Mouse (Mus musculus): ENCODE measurements at regions not wholly inside any gene's neighbourhood (a gene's known extent, or its start where the extent isn't known, plus 50 kb on each side); places are given as distances from the start of the nearest gene placed in this dataset.
A peak's percentile ranks its signal among the peaks of the same experiment; 100 is the strongest.

DNA sequence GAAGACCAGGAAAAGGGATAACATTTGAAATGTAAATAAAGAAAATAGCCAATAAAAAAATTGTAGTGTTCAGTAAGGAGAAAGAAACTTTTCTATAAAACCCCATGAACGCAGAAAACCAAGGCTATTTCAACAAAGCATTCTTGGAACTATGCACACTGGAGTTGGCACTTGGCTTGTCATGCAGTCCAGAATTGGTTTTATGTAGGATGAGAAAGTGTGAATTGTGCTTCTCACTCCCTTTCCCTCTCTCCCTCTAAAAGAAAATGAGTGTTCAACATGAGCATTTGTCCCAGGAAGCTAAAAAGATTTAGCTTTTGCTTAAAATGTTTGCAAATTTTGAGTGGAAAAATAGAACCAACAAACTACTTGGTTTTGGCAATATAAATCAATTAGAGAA lies 841.6 kb upstream of the Adam24 start:
- ATAC-seq (ENCODE audit: insufficient read depth) (no peak), DNase-seq (no peak)
- Histone ChIP-seq H3K4me1 (ENCODE audit: insufficient read depth) (no peaks in the 10 kb centered on the region), H3K9me3 (ENCODE audit: low read depth, low read length) (no peaks in the 10 kb centered on the region), H3K9ac (no peak overlapping the region), H3K27me3 (ENCODE audit: insufficient read depth, low read length) (no peaks in the 10 kb centered on the region), H3K36me3 (ENCODE audit: insufficient read depth) (no peaks in the 10 kb centered on the region), H3K4me3 (ENCODE audit: low read depth, low read length) (no peak overlapping the region), H3K4me2 (no peak overlapping the region), H3K27ac (ENCODE audit: low read depth) (no peak overlapping the region)
- TF ChIP-seq CTCF (IDR thresholded peaks at IDR 0.05; ENCODE audit: low read depth), result no peak
- 81% methylated on average over 1 of the region's 1 CpGs for WGBS

DNA sequence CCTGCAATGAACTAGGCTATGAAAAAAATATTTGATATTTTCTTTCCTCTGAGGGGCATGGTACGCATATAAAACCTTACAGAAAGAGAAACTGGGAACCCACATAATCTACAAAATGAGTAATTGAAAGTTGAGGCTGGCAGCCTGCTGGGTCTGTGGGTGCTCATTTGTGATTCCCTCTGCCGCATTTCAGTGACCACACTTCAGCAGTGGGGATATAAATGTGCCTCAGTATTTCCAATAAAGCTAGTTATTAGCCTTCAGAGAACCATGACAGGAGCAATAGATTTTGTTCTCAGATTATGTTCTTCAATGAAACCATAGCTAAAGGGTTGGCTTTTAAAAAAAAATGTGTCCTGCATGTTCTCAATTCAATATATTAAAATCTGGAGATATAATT lies 828.0 kb upstream of the Adam24 start:
- WGBS, result 83% methylated on average over 2 of the region's 2 CpGs
- no peaks in the 10 kb centered on the region for H3K27me3 ChIP-seq (ENCODE audit: insufficient read depth, low read length)

DNA sequence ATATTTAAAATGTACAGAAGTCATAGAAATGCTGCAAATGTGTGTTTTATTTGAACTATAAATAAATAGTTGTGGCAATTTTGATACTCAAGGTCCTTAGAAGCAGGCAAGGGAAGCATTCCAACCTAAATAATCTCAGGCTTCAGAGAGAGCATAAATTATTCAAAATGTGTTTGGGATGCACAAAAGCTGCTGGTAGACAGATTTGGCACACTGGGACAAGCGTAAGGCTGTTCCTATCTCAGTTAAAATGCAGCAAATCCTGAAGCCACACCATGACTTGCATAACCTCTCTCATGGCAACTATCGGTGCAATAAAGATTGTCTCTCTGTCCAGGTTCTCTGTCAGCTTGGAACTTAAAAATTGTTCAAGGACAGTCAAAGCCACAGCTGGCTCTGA lies 812.3 kb upstream of the Adam24 start:
- Histone ChIP-seq H3K27me3 (ENCODE audit: insufficient read depth, low read length) (no peaks in the 10 kb centered on the region), H3K36me3 (ENCODE audit: insufficient read depth) (no peaks in the 10 kb centered on the region), H3K9me3 (ENCODE audit: low read depth, low read length) (no peaks in the 10 kb centered on the region), H3K9ac (no peak overlapping the region), H3K27ac (ENCODE audit: low read depth) (no peak overlapping the region), H3K4me2 (no peak overlapping the region), H3K4me3 (ENCODE audit: low read depth, low read length) (no peak overlapping the region), H3K4me1 (ENCODE audit: insufficient read depth) (no peaks in the 10 kb centered on the region)
- ATAC-seq (ENCODE audit: insufficient read depth), result peak; percentile 66; the same call in 1 of the 2 replicates
- 43% methylated on average over 2 of the region's 2 CpGs for WGBS
- TF ChIP-seq CTCF (IDR thresholded peaks at IDR 0.05; ENCODE audit: low read depth), result no peak
- peak; percentile 78 for DNase-seq

More for the DNA sequence above, 828.0 kb upstream of the Adam24 start:
- H3K27ac ChIP-seq (ENCODE audit: low read depth), result no peak overlapping the region
- no peak for TF ChIP-seq CTCF (IDR thresholded peaks at IDR 0.05; ENCODE audit: low read depth)
- no peaks in the 10 kb centered on the region for H3K4me1 ChIP-seq (ENCODE audit: insufficient read depth)
- no peak overlapping the region for H3K9ac ChIP-seq
- H3K4me2 ChIP-seq, result no peak overlapping the region
- no peak overlapping the region for H3K4me3 ChIP-seq (ENCODE audit: low read depth, low read length)
- H3K9me3 ChIP-seq (ENCODE audit: low read depth, low read length), result no peaks in the 10 kb centered on the region
- no peak for ATAC-seq (ENCODE audit: insufficient read depth)
- H3K36me3 ChIP-seq (ENCODE audit: insufficient read depth), result no peaks in the 10 kb centered on the region
- DNase-seq, result no peak

DNA sequence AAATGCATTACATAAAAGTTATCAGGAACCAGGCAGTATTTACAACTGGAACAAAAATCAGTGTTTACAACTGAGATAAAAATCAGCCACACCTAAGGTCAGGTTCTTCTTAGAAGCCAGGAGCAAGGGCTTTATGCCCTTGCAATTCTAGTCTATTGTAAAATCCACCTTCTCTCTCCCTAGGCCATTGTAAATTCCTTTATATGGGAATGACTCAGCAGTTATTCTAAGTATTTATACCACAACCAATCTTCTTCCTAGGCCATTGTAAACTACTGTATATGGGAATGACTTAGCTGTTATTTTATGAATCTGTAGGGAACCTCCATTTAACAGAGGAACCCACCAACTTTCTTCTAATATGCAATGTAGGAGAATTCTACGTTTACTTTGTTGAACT lies 772.6 kb upstream of the Adam24 start:
- no peak overlapping the region for H3K9ac ChIP-seq
- ATAC-seq (ENCODE audit: insufficient read depth) (no peak), DNase-seq (no peak)
- no peak overlapping the region for H3K4me2 ChIP-seq
- H3K4me3 ChIP-seq (ENCODE audit: low read depth, low read length), result no peak overlapping the region
- H3K27me3 ChIP-seq (ENCODE audit: insufficient read depth, low read length), result no peaks in the 10 kb centered on the region
- H3K9me3 ChIP-seq (ENCODE audit: low read depth, low read length), result no peaks in the 10 kb centered on the region
- 73% methylated on average over 1 of the region's 1 CpGs for WGBS
- H3K27ac ChIP-seq (ENCODE audit: low read depth), result no peak overlapping the region
- H3K4me1 ChIP-seq (ENCODE audit: insufficient read depth), result no peaks in the 10 kb centered on the region
- H3K36me3 ChIP-seq (ENCODE audit: insufficient read depth), result no peaks in the 10 kb centered on the region
- TF ChIP-seq CTCF (IDR thresholded peaks at IDR 0.05; ENCODE audit: low read depth), result no peak

DNA sequence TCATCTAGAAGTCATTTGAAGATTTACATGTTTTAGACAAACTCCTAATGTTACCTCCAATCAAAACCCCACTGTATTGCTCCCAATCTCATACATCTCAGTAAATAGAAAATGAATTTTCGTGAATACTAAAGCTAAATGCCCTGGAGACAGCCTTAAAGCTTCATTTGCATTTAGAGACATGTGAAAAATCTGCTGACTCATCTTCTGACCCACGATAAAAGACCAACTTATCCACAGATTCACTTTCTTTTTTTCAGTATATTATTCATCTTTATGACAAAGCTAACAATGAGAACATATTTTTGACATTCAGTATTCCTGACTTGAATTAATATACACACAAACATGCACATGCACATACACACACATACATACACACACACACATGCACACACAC lies 762.0 kb upstream of the Adam24 start:
- Histone ChIP-seq H3K27ac (ENCODE audit: low read depth) (no peak overlapping the region), H3K27me3 (ENCODE audit: insufficient read depth, low read length) (no peaks in the 10 kb centered on the region), H3K4me2 (no peak overlapping the region), H3K36me3 (ENCODE audit: insufficient read depth) (no peaks in the 10 kb centered on the region), H3K4me3 (ENCODE audit: low read depth, low read length) (no peak overlapping the region), H3K9me3 (ENCODE audit: low read depth, low read length) (no peaks in the 10 kb centered on the region), H3K9ac (no peak overlapping the region), H3K4me1 (ENCODE audit: insufficient read depth) (no peaks in the 10 kb centered on the region)
- no peak for TF ChIP-seq CTCF (IDR thresholded peaks at IDR 0.05; ENCODE audit: low read depth)
- WGBS, result 44% methylated on average over 2 of the region's 2 CpGs
- no peak for ATAC-seq (ENCODE audit: insufficient read depth)
- no peak for DNase-seq

DNA sequence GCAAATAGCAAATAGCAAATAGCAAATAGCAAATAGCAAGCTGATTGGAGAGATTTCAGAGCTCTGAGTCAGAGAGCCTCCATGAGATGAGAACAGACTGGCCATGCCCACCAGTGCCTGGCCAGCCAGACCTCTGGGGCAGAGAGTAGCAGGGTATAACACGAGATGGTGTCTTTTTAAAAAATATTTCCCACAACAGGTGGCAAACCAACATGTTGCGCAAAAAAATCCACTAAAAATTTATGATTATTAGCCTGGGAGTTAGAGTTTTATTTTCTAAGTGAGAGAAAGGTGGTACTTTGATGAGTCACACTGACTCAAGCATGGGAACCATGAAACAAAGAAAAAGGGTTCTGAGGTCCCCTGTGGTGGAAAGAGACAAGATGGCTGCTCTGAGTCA lies 753.5 kb upstream of the Adam24 start:
- no peaks in the 10 kb centered on the region for H3K27me3 ChIP-seq (ENCODE audit: insufficient read depth, low read length)
- no peak for DNase-seq
- whole genome bisulfite sequencing, result 69% methylated on average over 2 of the region's 2 CpGs

DNA sequence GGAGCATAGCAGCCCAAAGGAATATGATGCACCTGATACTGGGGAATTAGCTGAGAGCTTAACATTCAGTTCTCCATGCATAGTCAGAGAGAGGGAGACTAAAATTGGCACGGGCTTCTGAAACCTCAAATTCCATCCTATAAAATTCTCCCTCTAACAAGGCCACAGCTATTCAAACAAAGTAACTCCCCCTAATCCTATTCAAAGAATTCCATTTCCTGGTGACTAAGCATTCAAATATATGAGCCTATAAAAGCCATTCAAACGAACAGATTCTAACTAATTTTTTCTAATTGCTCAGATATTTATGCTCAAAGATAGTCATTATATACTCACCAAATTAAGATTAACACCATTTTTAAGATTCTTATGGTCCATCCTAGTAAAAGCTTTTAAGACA lies 751.1 kb upstream of the Adam24 start:
- WGBS, result 63% methylated on average over 2 of the region's 2 CpGs
- DNase-seq (no peak), ATAC-seq (ENCODE audit: insufficient read depth) (no peak)
- Histone ChIP-seq H3K9ac (no peak overlapping the region), H3K27me3 (ENCODE audit: insufficient read depth, low read length) (no peaks in the 10 kb centered on the region), H3K4me1 (ENCODE audit: insufficient read depth) (no peaks in the 10 kb centered on the region), H3K27ac (ENCODE audit: low read depth) (no peak overlapping the region), H3K4me3 (ENCODE audit: low read depth, low read length) (no peak overlapping the region), H3K4me2 (no peak overlapping the region), H3K9me3 (ENCODE audit: low read depth, low read length) (no peaks in the 10 kb centered on the region), H3K36me3 (ENCODE audit: insufficient read depth) (no peaks in the 10 kb centered on the region)
- TF ChIP-seq CTCF (IDR thresholded peaks at IDR 0.05; ENCODE audit: low read depth), result no peak

More for the DNA sequence above, 753.5 kb upstream of the Adam24 start:
- no peak overlapping the region for H3K27ac ChIP-seq (ENCODE audit: low read depth)
- H3K9ac ChIP-seq, result no peak overlapping the region
- H3K4me2 ChIP-seq, result no peak overlapping the region
- no peak for TF ChIP-seq CTCF (IDR thresholded peaks at IDR 0.05; ENCODE audit: low read depth)
- H3K36me3 ChIP-seq (ENCODE audit: insufficient read depth), result no peaks in the 10 kb centered on the region
- no peaks in the 10 kb centered on the region for H3K9me3 ChIP-seq (ENCODE audit: low read depth, low read length)
- no peak overlapping the region for H3K4me3 ChIP-seq (ENCODE audit: low read depth, low read length)
- no peak for ATAC-seq (ENCODE audit: insufficient read depth)
- no peaks in the 10 kb centered on the region for H3K4me1 ChIP-seq (ENCODE audit: insufficient read depth)

Data from lung, embryonic 14.5 days (tissue).